Mouse (Mus musculus) CH12.LX (cell line): ENCODE data around the gene Entpd7. TPM values are rescaled to one million over a fixed set of nuclear protein-coding genes. Genes with fewer than 3 reads are reported as not detected.

ENCODE experiments used
- DNase-seq: peaks from one replicate; pipeline ENCODE4 v3.0.0-alpha.2; 2013; ENCODE audit errors: extremely low read depth
- H3K27ac ChIP-seq: 2 replicates; pipeline ENCODE4 v1.5.1; 2012; ENCODE audit warnings: low read depth, mild to moderate bottlenecking, control low read depth, moderate library complexity; ENCODE audit not compliant: insufficient read depth
- H3K27me3 ChIP-seq: replicated peaks from 2 replicates; pipeline ENCODE3; 2012; ENCODE audit warnings: inconsistent platforms
- H3K36me3 ChIP-seq, 2 experiments: replicated peaks in 1 of 2; 2 replicates each; pipeline versions ENCODE3 to v1.6.1; 2012; ENCODE audit warnings: inconsistent platforms in 1 of 2, low read length in 1 of 2, mild to moderate bottlenecking in 1 of 2, mixed read lengths in 1 of 2, moderate library complexity in 1 of 2; ENCODE audit not compliant: control insufficient read depth in 1 of 2, insufficient read depth in 1 of 2
- H3K4me1 ChIP-seq, 2 experiments: 2 replicates each; pipeline ENCODE4 v1.6.1; 2012; ENCODE audit warnings: inconsistent platforms in 1 of 2, moderate library complexity in 1 of 2; ENCODE audit not compliant: insufficient read depth in 2 of 2, control insufficient read depth in 1 of 2
- H3K4me2 ChIP-seq: 2 replicates; pipeline ENCODE4 v1.6.1; 2012; ENCODE audit warnings: low read depth, mild to moderate bottlenecking, control low read depth; ENCODE audit not compliant: poor library complexity, insufficient read depth, severe bottlenecking
- H3K4me3 ChIP-seq, 3 experiments: fragments of 150-350 bp in 1 of 3; sonication (generic) in 1 of 3; replicated peaks in 1 of 3; 2 replicates each; pipeline versions ENCODE3 to v1.5.1; 2011 to 2012; ENCODE audit warnings: low read depth in 2 of 3, low read length in 2 of 3, mild to moderate bottlenecking in 2 of 3, moderate library complexity in 2 of 3, control low read depth in 1 of 3, improper control_type of control experiment in 1 of 3, inconsistent platforms in 1 of 3, mixed read lengths in 1 of 3; ENCODE audit not compliant: poor library complexity in 1 of 3
- H3K79me2 ChIP-seq: replicated peaks from 2 replicates; pipeline ENCODE4 v1.6.1; 2012; ENCODE audit warnings: mild to moderate bottlenecking, moderate library complexity; ENCODE audit not compliant: control insufficient read depth, poor library complexity, insufficient read depth, severe bottlenecking; ENCODE audit errors: extremely low read depth
- H3K9ac ChIP-seq: 2 replicates; pipeline ENCODE4 v1.6.1; 2012; ENCODE audit warnings: low read depth, mild to moderate bottlenecking, control low read depth, moderate library complexity; ENCODE audit not compliant: insufficient read depth
- H3K9me3 ChIP-seq: replicated peaks from 2 replicates; pipeline ENCODE3; 2012; ENCODE audit warnings: low read length, inconsistent platforms, mixed read lengths
- CHD1 ChIP-seq: IDR thresholded peaks from 2 replicates; pipeline ENCODE4 v1.6.1; 2012; ENCODE audit warnings: low read depth, low read length, improper control_type of control experiment, inconsistent platforms
- CHD2 ChIP-seq: IDR thresholded peaks from 2 replicates; pipeline ENCODE4 v1.6.1; 2011; ENCODE audit warnings: low read length, improper control_type of control experiment
- E2F4 ChIP-seq: IDR thresholded peaks from 2 replicates; pipeline ENCODE4 v1.6.1; 2011; ENCODE audit warnings: low read depth, low read length, improper control_type of control experiment; ENCODE audit not compliant: insufficient replicate concordance
- ELF1 ChIP-seq: IDR thresholded peaks from 2 replicates; pipeline ENCODE4 v1.6.1; 2014; ENCODE audit warnings: low read depth, mild to moderate bottlenecking, inconsistent platforms, low read length, improper control_type of control experiment
- EP300 ChIP-seq: IDR thresholded peaks from 2 replicates; pipeline ENCODE4 v1.6.1; 2011; ENCODE audit warnings: low read length, improper control_type of control experiment
- ETS1 ChIP-seq: conservative IDR thresholded peaks from 2 replicates; pipeline ENCODE4 v1.6.1; 2012; ENCODE audit warnings: low read depth, mild to moderate bottlenecking, inconsistent platforms, low read length, improper control_type of control experiment, moderate library complexity
- MAFK ChIP-seq: IDR thresholded peaks from 2 replicates; pipeline ENCODE4 v1.6.1; 2011; ENCODE audit warnings: low read length, improper control_type of control experiment; ENCODE audit not compliant: insufficient replicate concordance
- MAX ChIP-seq: IDR thresholded peaks from 2 replicates; pipeline ENCODE4 v1.6.1; 2011; ENCODE audit warnings: low read length, improper control_type of control experiment
- MAZ ChIP-seq: IDR thresholded peaks from 2 replicates; pipeline ENCODE4 v1.6.1; 2012; ENCODE audit warnings: low read depth, mild to moderate bottlenecking, inconsistent platforms, low read length, improper control_type of control experiment, moderate library complexity
- MEF2A ChIP-seq: IDR thresholded peaks from 2 replicates; pipeline ENCODE4 v1.6.1; 2014; ENCODE audit warnings: low read depth, mild to moderate bottlenecking, inconsistent platforms, low read length, improper control_type of control experiment, borderline replicate concordance
- MXI1 ChIP-seq: IDR thresholded peaks from 2 replicates; pipeline ENCODE4 v1.6.1; 2011; ENCODE audit warnings: mild to moderate bottlenecking, low read depth, low read length, improper control_type of control experiment
- MYC ChIP-seq: IDR thresholded peaks from 2 replicates; pipeline ENCODE4 v1.6.1; 2011; ENCODE audit warnings: low read depth, mild to moderate bottlenecking, improper control_type of control experiment, low read length
- NELFE ChIP-seq: IDR thresholded peaks from 2 replicates; pipeline ENCODE4 v1.6.1; 2011; ENCODE audit warnings: low read depth, low read length, improper control_type of control experiment
- NRF1 ChIP-seq: IDR thresholded peaks from 2 replicates; pipeline ENCODE4 v1.6.1; 2014; ENCODE audit warnings: low read depth, mild to moderate bottlenecking, inconsistent platforms, low read length, improper control_type of control experiment, moderate library complexity
- POLR2A ChIP-seq: IDR thresholded peaks from 2 replicates; pipeline ENCODE4 v1.6.1; 2011; ENCODE audit warnings: low read depth, mild to moderate bottlenecking, improper control_type of control experiment, low read length
- POLR2AphosphoS2 ChIP-seq: IDR thresholded peaks from 2 replicates; pipeline ENCODE4 v1.6.1; 2011; ENCODE audit warnings: low read depth, low read length, improper control_type of control experiment
- RCOR1 ChIP-seq: conservative IDR thresholded peaks from 2 replicates; pipeline ENCODE4 v1.6.1; 2012; ENCODE audit warnings: low read depth, mild to moderate bottlenecking, inconsistent platforms, low read length, improper control_type of control experiment
- SIN3A ChIP-seq: IDR thresholded peaks from 2 replicates; pipeline ENCODE4 v1.6.1; 2012; ENCODE audit warnings: low read length, improper control_type of control experiment, inconsistent platforms
- SMC3 ChIP-seq: IDR thresholded peaks from 2 replicates; pipeline ENCODE4 v1.6.1; 2011; ENCODE audit warnings: low read depth, low read length, improper control_type of control experiment
- TBP ChIP-seq: conservative IDR thresholded peaks from 2 replicates; pipeline ENCODE4 v1.6.1; 2011; ENCODE audit warnings: low read depth, low read length, improper control_type of control experiment
- TCF12 ChIP-seq: IDR thresholded peaks from 2 replicates; pipeline ENCODE4 v1.6.1; 2014; ENCODE audit warnings: low read depth, mild to moderate bottlenecking, inconsistent platforms, low read length, improper control_type of control experiment
- USF1 ChIP-seq: IDR thresholded peaks from 2 replicates; pipeline ENCODE4 v1.6.1; 2014; ENCODE audit warnings: low read depth, mild to moderate bottlenecking, inconsistent platforms, low read length, improper control_type of control experiment
- USF2 ChIP-seq: conservative IDR thresholded peaks from 2 replicates; pipeline ENCODE4 v1.6.1; 2011; ENCODE audit warnings: low read depth, low read length, improper control_type of control experiment
- ZC3H11A ChIP-seq: IDR thresholded peaks from 2 replicates; pipeline ENCODE4 v1.6.1; 2012; ENCODE audit warnings: low read depth, mild to moderate bottlenecking, inconsistent platforms, low read length, improper control_type of control experiment
- ZKSCAN1 ChIP-seq: IDR thresholded peaks from 2 replicates; pipeline ENCODE4 v1.6.1; 2012; ENCODE audit warnings: low read depth, inconsistent platforms, low read length, improper control_type of control experiment, borderline replicate concordance
- ZMIZ1 ChIP-seq: IDR thresholded peaks from 2 replicates; pipeline ENCODE4 v1.6.1; 2012; ENCODE audit warnings: low read depth, mild to moderate bottlenecking, inconsistent platforms, low read length, improper control_type of control experiment
- dilution Hi-C: fragments of 300-500 bp; cut with MboI; formaldehyde crosslinking; loops from 2 replicates; pipeline ENCODE4 v1.14.3; 2020; ENCODE audit warnings: low sequenced_read_pairs; ENCODE audit not compliant: extremely low pct_unique_long_range_greater_than_20kb, extremely low pct_ligation_motif_present
- in situ Hi-C: fragments of 300-500 bp; cut with MboI; formaldehyde crosslinking; loops from 3 replicates; pipeline ENCODE4 v1.14.3; 2019; ENCODE audit warnings: low sequenced_read_pairs, low pct_ligation_motif_present, low pct_unique_long_range_greater_than_20kb, mixed read lengths
- polyA plus RNA-seq: library from polyadenylated mRNA; unstranded; fragments of >175 nt; gene quantifications from 2 replicates; pipeline ENCODE4 v1.2.1, GENCODE M21; 2012; ENCODE audit warnings: low read depth; ENCODE audit not compliant: insufficient read length
- total RNA-seq, 2 experiments: library from RNA; depleted of rRNA; stranded (reverse); fragments of 300-350 nt in 1 of 2; fragments of >200 nt in 1 of 2; gene quantifications; 2 replicates each; pipeline ENCODE4 v1.2.3; 2012 to 2014

Gene Entpd7
- total and polyA plus RNA-seq, 3 experiments, result 2.7 to 6.0 (median 4.0) TPM

- dilution Hi-C loops (no loop called here), in situ Hi-C loops (loop anchor here (25.0 kb wide), 1 partner anchor 257 kb away; the partner anchor contains the start of gene Got1)
- no peak for DNase-seq
- H3K4me2 ChIP-seq, result no peak overlapping the region
- no peak overlapping the region for H3K27ac ChIP-seq
- H3K27me3 ChIP-seq, result no peaks in the 10 kb centered on the region
- H3K9ac ChIP-seq, result no peak overlapping the region
- no peaks in the 10 kb centered on the region for H3K9me3 ChIP-seq
- peaks cover 0 to 22% of the 10 kb centered on the region in 2 experiments for H3K36me3 ChIP-seq
- H3K79me2 ChIP-seq, result no peaks in the 10 kb centered on the region
- peaks cover 0 to 27% of the 10 kb centered on the region in 2 experiments; a peak in 2 of 4 replicates for H3K4me1 ChIP-seq
- no peak for TF ChIP-seq MEF2A
- TF ChIP-seq USF1, result no peak
- TF ChIP-seq NELFE, result no peak
- TF ChIP-seq TCF12, result no peak
- no peak for TF ChIP-seq ETS1
- no peak for TF ChIP-seq NRF1
- no peak for TF ChIP-seq USF2
- TF ChIP-seq MAFK, result no peak
- TF ChIP-seq E2F4, result no peak
- no peak for TF ChIP-seq TBP
- TF ChIP-seq MAZ, result no peak
- no peak for TF ChIP-seq ELF1
- TF ChIP-seq POLR2A, result no peak
- TF ChIP-seq SIN3A, result no peak
- no peak for TF ChIP-seq ZC3H11A
- no peak for TF ChIP-seq ZKSCAN1
- no peak for TF ChIP-seq SMC3
- no peak for TF ChIP-seq EP300
- no peak for TF ChIP-seq MYC
- H3K4me3 ChIP-seq, result no peak overlapping the region
These were observed 80.0 kb downstream of the Entpd7 start for GRCm38 (mm10) chr19:43769366-43769960.

DNA sequence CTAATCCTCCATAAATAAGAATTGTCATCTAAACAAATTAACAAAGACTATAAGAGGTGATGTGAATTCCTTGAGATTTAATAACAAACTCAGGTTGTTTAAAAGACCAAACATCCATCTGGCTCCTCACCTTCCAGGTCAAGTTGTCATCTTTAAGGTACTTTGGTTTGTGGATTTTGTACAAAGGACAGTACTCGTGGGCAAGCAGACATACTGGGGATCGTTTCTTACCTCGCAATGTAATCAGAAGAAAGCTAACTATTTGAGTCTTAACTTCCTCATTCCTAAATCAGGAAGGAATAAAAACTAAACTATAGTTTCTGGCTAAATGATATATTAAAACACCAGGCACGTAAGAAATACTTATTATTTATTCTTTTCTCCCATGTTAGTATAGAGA lies 81.1 kb downstream of the Entpd7 start:
- in situ Hi-C loops (loop anchor here (25.0 kb wide), 1 partner anchor 258 kb away; the partner anchor contains the start of gene Got1), dilution Hi-C loops (no loop called here)
- Histone ChIP-seq H3K36me3 (peaks cover 0 to 20% of the 10 kb centered on the region in 2 experiments), H3K27me3 (no peaks in the 10 kb centered on the region), H3K4me3 (no peak overlapping the region), H3K27ac (no peak overlapping the region), H3K4me1 (peaks cover 0 to 23% of the 10 kb centered on the region in 2 experiments; a peak in 2 of 4 replicates), H3K9me3 (no peaks in the 10 kb centered on the region), H3K79me2 (no peaks in the 10 kb centered on the region), H3K4me2 (no peak overlapping the region), H3K9ac (no peak overlapping the region)
- DNase-seq, result no peak
- TF ChIP-seq MAZ (no peak), CHD2 (no peak), SIN3A (no peak), POLR2AphosphoS2 (no peak), CHD1 (no peak), USF2 (no peak), MXI1 (no peak), RCOR1 (no peak), ETS1 (no peak), ZC3H11A (no peak), ZMIZ1 (no peak), ZKSCAN1 (no peak), MAX (no peak)
